Mouse (Mus musculus) cortical plate, adult 2 months (tissue): ENCODE measurements around the gene Cyp2d11. TPM values are rescaled to one million over a fixed set of nuclear protein-coding genes. Genes with fewer than 3 reads are reported as not detected.
"Not testable (repeated sequence)": the region's sequence is repeated elsewhere in the genome, so short reads cannot be mapped to it uniquely, and the experiment has no call there.

Experiments
- H3K27ac ChIP-seq: fragments of 200-500 bp; 2 replicates; pipeline ENCODE4 v1.5.1; 2012; ENCODE audit warnings: low read length, control low read depth, inconsistent platforms; ENCODE audit not compliant: insufficient read depth
- H3K4me1 ChIP-seq: fragments of 200-500 bp; 2 replicates; pipeline ENCODE4 v1.6.1; 2011; ENCODE audit warnings: low read length; ENCODE audit not compliant: control insufficient read depth, insufficient read depth
- H3K4me3 ChIP-seq: fragments of 200-500 bp; 2 replicates; pipeline ENCODE4 v1.5.1; 2011; ENCODE audit warnings: mild to moderate bottlenecking, low read length, control low read depth; ENCODE audit not compliant: insufficient read depth
- CTCF ChIP-seq: fragments of 200-500 bp; IDR thresholded peaks from 2 replicates; pipeline ENCODE4 v1.5.1; 2011; ENCODE audit warnings: mild to moderate bottlenecking, control low read depth, low read length; ENCODE audit not compliant: insufficient read depth; ENCODE audit errors: extremely low read depth
- POLR2A ChIP-seq: fragments of 200-500 bp; IDR thresholded peaks from 2 replicates; pipeline ENCODE4 v1.6.1; 2011; ENCODE audit warnings: mild to moderate bottlenecking, low read length, control low read depth; ENCODE audit not compliant: insufficient read depth; ENCODE audit errors: extremely low read depth
- polyA plus RNA-seq: library from polyadenylated mRNA; depleted of rRNA; stranded (reverse); fragments of >200 nt; gene quantifications from 2 replicates; pipeline ENCODE4 v1.2.3, GENCODE M21; 2012

The Cyp2d11 gene
- polyA plus RNA-seq, 1 experiment: not detected

DNA sequence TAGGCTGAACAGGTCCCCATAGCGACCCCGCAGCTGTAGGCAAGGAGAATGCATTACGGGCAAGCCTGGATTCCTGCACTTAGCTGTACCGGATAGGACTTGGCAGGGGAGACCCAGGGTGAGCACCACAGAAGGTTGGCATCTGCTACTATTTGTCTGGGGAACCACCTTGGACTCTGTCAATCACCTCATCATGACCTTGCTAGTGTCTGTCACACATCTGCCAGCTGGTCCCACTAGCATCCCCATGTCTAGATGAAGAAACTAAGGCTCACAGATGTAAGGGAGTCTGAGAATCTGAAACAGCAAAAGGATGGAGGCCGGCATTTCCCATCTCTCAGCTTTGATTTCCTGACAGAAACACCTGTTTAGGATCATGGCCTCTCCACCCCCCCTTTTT is 19.4 kb downstream of the Cyp2d11 start:
- TF ChIP-seq CTCF (no peak), POLR2A (no peak)
- Histone ChIP-seq H3K27ac (no peak overlapping the region), H3K4me3 (no peak overlapping the region)

DNA sequence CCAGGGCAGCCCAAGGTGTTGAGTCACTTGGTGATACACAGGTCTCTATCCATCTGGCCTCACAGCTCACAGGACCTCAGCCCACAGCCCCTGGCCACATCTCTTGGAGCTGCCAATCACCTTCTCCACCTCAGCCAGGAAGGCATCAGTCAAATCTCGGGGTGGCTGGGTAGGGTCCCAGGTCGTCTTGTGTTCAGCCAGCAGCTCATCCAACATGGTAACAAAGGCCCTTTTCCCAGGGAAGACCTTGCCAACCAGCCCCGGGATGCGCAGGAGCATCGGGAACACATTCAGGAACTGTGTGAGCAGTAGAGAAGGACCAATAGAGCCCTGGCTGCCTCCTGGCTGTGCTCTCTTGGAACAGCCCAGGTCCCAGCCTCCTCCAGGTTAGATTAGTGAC is 20.8 kb downstream of the Cyp2d11 start:
- Histone ChIP-seq H3K27ac (no peak overlapping the region), H3K4me3 (no peak overlapping the region), H3K4me1 (peaks cover 2% of the 10 kb centered on the region)
- TF ChIP-seq CTCF: no peak
- TF ChIP-seq POLR2A: no peak

More for the DNA sequence above, 19.4 kb downstream of the Cyp2d11 start:
- H3K4me1 ChIP-seq: peaks cover 2% of the 10 kb centered on the region

DNA sequence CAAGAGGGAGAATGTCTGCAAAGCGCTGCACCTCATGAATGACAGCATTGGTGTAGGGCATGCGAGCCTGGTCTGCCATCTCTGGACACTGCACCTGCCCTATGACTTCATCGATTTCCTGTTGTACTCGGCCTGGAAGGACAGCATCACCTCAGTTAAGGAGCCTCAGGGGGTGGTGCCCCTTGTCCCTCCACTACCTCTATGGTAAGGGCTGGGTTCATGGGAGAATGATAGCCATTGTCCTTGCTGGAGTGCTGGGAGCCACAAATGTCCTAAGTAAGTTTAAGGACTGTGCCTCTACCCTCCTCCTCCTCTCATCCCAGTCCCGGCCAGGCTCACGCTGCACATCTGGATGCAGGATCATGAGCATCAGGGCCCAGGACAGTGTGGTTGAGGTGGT is 21.4 kb downstream of the Cyp2d11 start:
- TF ChIP-seq CTCF: no peak
- no peak for TF ChIP-seq POLR2A
- Histone ChIP-seq H3K4me3 (no peak overlapping the region), H3K4me1 (peaks cover 2% of the 10 kb centered on the region)

GRCm38 (mm10) chr15:82368851-82369250 is 25.0 kb downstream of the Cyp2d11 start:
- Histone ChIP-seq H3K27ac (no peak overlapping the region), H3K4me1 (no peaks in the 10 kb centered on the region), H3K4me3 (no peak overlapping the region)
- no peak for TF ChIP-seq CTCF
- TF ChIP-seq POLR2A: no peak

More for the DNA sequence above, 21.4 kb downstream of the Cyp2d11 start:
- no peak overlapping the region for H3K27ac ChIP-seq

DNA sequence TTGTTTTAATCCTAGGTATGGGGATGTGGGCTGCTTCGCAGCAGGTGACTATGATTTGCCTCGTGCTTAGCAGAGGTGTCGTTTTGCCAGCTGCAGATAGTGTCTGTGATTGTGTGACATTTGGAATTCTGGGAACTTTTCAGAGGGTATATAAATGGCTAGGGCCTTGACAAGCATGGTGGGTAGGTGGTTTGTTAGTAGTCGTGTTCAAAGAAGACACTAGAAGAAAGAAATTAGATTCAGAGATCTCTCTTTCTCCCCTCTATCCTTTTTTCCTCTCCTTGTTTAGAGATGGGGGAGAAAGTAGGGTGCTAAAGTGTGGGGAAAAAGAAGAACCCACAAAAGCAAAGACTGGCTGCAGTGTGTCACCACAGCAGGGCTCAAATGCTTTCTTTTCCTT is 25.7 kb downstream of the Cyp2d11 start:
- H3K4me3 ChIP-seq: no peak overlapping the region
- TF ChIP-seq CTCF (no peak), POLR2A (no peak)
- H3K27ac ChIP-seq: no peak overlapping the region
- no peaks in the 10 kb centered on the region for H3K4me1 ChIP-seq

DNA sequence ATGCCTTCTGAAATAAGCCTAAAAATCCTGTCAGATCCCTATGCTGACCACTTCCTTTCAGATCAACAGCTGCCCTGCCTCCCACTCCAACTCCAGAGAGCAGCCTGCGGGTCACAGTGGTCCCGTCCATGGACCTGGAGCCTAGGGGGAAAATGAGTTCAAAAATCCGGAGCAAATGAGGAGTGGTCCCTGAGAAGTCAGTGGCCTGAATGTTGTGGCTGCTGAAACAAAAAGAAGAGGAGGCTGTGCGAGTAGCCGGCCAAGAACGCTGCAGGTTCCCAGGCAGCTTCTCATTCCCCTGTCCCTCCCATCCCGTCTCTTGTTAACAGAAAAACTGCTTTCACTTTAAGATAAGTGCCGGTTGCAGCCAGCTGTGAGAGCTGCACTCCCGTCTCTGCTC is 29.3 kb downstream of the Cyp2d11 start:
- not testable (repeated sequence) for H3K27ac ChIP-seq, H3K4me3 ChIP-seq, H3K4me1 ChIP-seq

DNA sequence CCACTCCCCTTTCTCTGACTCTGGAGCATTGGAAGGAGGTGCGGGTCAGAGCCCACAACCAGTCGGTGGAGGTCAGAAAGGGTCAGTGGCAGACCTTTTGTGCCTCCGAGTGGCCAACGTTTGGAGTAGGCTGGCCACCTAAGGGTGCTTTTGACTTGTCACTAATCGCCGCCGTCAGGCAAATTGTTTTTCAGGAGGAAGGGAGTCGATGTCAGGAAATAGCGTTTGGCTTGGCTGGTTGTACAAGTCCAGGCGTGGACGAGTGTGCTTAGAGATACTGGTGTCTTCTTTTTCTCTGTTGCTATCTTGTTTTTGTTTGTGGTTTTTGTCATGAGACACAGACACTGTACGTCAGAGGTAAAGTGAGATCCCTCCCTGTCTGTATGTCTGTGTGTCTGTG is 30.0 kb downstream of the Cyp2d11 start:
- H3K27ac ChIP-seq, H3K4me3 ChIP-seq, H3K4me1 ChIP-seq: not testable (repeated sequence)

- no peak for TF ChIP-seq POLR2A
- no peak for TF ChIP-seq CTCF
- no peaks in the 10 kb centered on the region for H3K4me1 ChIP-seq
- H3K27ac ChIP-seq: no peak overlapping the region
- H3K4me3 ChIP-seq: no peak overlapping the region
These were observed 31.6 kb downstream of the Cyp2d11 start for GRCm38 (mm10) chr15:82362234-82362633.

GRCm38 (mm10) chr15:82361459-82362018 is 32.3 kb downstream of the Cyp2d11 start:
- Histone ChIP-seq H3K4me1 (no peaks in the 10 kb centered on the region), H3K4me3 (no peak overlapping the region), H3K27ac (no peak overlapping the region)
- TF ChIP-seq CTCF (peak; percentile 54), POLR2A (no peak)

DNA sequence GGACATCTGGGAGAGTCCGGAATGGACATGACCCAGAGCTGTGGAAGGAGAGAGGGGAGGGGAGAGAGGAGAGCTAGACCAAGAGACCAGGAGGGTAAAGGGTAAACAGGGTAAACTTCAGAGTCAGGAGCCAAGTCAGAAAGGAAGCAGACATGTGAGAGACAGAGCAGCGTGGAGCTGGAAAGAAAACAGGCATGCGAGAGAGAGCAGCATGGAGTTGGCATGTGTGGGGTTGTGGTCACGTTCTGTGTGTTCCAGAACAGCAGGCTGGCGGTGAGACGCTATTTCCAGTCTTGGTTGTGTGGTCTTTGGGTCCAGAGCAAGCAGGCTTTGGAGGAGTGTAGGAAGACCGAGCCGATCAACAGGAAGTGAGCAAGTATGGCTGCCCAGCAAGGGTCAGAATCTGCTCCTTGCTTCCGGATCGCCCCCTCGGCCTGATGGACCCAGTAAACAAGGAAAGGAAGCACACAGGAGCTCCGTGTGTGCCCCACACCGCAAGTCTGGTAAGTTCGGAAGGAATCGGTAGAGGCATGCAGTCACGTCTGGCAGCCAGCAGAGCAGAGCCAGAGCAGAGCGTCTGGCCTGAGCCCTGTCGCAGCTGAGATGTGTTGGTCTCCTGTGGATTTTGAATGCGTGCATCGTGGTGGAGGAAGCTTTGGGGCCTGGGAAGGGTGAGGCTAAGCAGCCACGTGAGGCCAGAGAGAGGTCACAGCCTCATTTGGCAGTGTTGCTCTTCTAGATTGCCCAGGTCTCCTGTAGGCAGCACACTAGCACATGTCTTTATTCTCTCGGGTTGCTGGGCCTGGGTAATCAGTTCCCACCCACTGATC is 35.2 kb downstream of the Cyp2d11 start:
- Histone ChIP-seq H3K4me1 (no peaks in the 10 kb centered on the region), H3K27ac (no peak overlapping the region), H3K4me3 (no peak overlapping the region)
- TF ChIP-seq POLR2A (no peak), CTCF (no peak)
